Mouse (Mus musculus): Measurements from ENCODE around the gene Zbtb8b. TPM values are rescaled to one million over a fixed set of nuclear protein-coding genes. Genes with fewer than 3 reads are reported as not detected.

The Zbtb8b gene
- total and polyA plus RNA-seq, 2 experiments from 2014 or later: 9.2 to 10.5 TPM

GRCm38 (mm10) chr4:129376961-129377545, 63.6 kb downstream of the Zbtb8b start:
- peak overlapping the region; percentile 71 for H3K9ac ChIP-seq
- TF ChIP-seq CTCF (IDR thresholded peaks at IDR 0.05; ENCODE audit: low read depth): no peak
- ATAC-seq (peak; percentile 82), DNase-seq (peak; percentile 68)
- 0 out of 2 replicates have a peak, but pooled peaks cover 6% of the 10 kb centered on the region for H3K4me1 ChIP-seq (ENCODE audit: insufficient read depth)
- H3K27me3 ChIP-seq (ENCODE audit: insufficient read depth, low read length): no peaks in the 10 kb centered on the region
- peak overlapping the region; percentile 66 for H3K4me2 ChIP-seq (ENCODE audit: low read depth)
- no peaks in the 10 kb centered on the region for H3K36me3 ChIP-seq (ENCODE audit: insufficient read depth)
- peak overlapping the region; percentile 57 for H3K4me3 ChIP-seq (ENCODE audit: low read depth, low read length)
- H3K9me3 ChIP-seq (ENCODE audit: low read length): no peaks in the 10 kb centered on the region
- under 1% methylated on average over 44 of the region's 68 CpGs for WGBS
- peak overlapping the region; percentile 93 for H3K27ac ChIP-seq (ENCODE audit: low read depth, low read length)

- H3K36me3 ChIP-seq (ENCODE audit: insufficient read depth): no peaks in the 10 kb centered on the region
- H3K27ac ChIP-seq (ENCODE audit: low read depth, low read length): no peak overlapping the region
- no peak for ATAC-seq
- TF ChIP-seq CTCF (IDR thresholded peaks at IDR 0.05; ENCODE audit: low read depth): no peak
- no peak for DNase-seq
- H3K9me3 ChIP-seq (ENCODE audit: low read length): no peaks in the 10 kb centered on the region
- no peak overlapping the region for H3K9ac ChIP-seq
- no peaks in the 10 kb centered on the region for H3K27me3 ChIP-seq (ENCODE audit: insufficient read depth, low read length)
- no peak overlapping the region for H3K4me3 ChIP-seq (ENCODE audit: low read depth, low read length)
- 82% methylated on average over 5 of the region's 5 CpGs for WGBS
- H3K4me1 ChIP-seq (ENCODE audit: insufficient read depth): 0 out of 2 replicates have a peak, but pooled peaks cover 6% of the 10 kb centered on the region
- H3K4me2 ChIP-seq (ENCODE audit: low read depth): no peak overlapping the region
These were observed 64.8 kb downstream of the Zbtb8b start for GRCm38 (mm10) chr4:129375821-129376220.

Other genes with a start within 250 kb of the Zbtb8b start
- 7.8 and 10.6 TPM in 2 replicates for gene C77080, start 179.4 kb downstream of the Zbtb8b start, total RNA-seq (2014; rRNA removed)
- 2.7 and 3.5 TPM in 2 replicates for gene C77080, start 179.4 kb downstream of the Zbtb8b start, polyA plus RNA-seq (2015; fragmentation: Nextera tagmentation; extraction: Ambion mirVana)
- gene Sync, start 153.2 kb downstream of the Zbtb8b start, total RNA-seq (2014; rRNA removed): 0.52 and 0.54 TPM in 2 replicates
- gene Sync, start 153.2 kb downstream of the Zbtb8b start, polyA plus RNA-seq (2015; fragmentation: Nextera tagmentation; extraction: Ambion mirVana): 0.48 and 0.79 TPM in 2 replicates
- 103 and 111 TPM in 2 replicates for gene Rbbp4, start 105.5 kb downstream of the Zbtb8b start, total RNA-seq (2014; rRNA removed)
- 272 and 292 TPM in 2 replicates for gene Rbbp4, start 105.5 kb downstream of the Zbtb8b start, polyA plus RNA-seq (2015; fragmentation: Nextera tagmentation; extraction: Ambion mirVana)
- 5.9 and 6.0 TPM in 2 replicates for gene Zbtb8os, start 105.2 kb downstream of the Zbtb8b start, total RNA-seq (2014; rRNA removed)
- 20.7 and 30.0 TPM in 2 replicates for gene Zbtb8os, start 105.2 kb downstream of the Zbtb8b start, polyA plus RNA-seq (2015; fragmentation: Nextera tagmentation; extraction: Ambion mirVana)
- gene Zbtb8a, start 62.7 kb downstream of the Zbtb8b start, total RNA-seq (2014; rRNA removed): 22.5 and 28.0 TPM in 2 replicates
- 10.3 and 14.3 TPM in 2 replicates for gene Zbtb8a, start 62.7 kb downstream of the Zbtb8b start, polyA plus RNA-seq (2015; fragmentation: Nextera tagmentation; extraction: Ambion mirVana)
- gene Bsdc1, start 20.7 kb upstream of the Zbtb8b start, total RNA-seq (2014; rRNA removed): 57.0 and 61.6 TPM in 2 replicates
- gene Bsdc1, start 20.7 kb upstream of the Zbtb8b start, polyA plus RNA-seq (2015; fragmentation: Nextera tagmentation; extraction: Ambion mirVana): 25.6 and 28.4 TPM in 2 replicates
- 0.24 and 0.46 TPM in 2 replicates for gene Tssk3, start 50.2 kb upstream of the Zbtb8b start, total RNA-seq (2014; rRNA removed)
- gene Tssk3, start 50.2 kb upstream of the Zbtb8b start, polyA plus RNA-seq (2015; fragmentation: Nextera tagmentation; extraction: Ambion mirVana): 0.62 and 0.98 TPM in 2 replicates
- gene Fam229a, start 50.3 kb upstream of the Zbtb8b start, total RNA-seq (2014; rRNA removed): 1.8 TPM in 1 of 2 replicates, not detected in the other
- gene Fam229a, start 50.3 kb upstream of the Zbtb8b start, polyA plus RNA-seq (2015; fragmentation: Nextera tagmentation; extraction: Ambion mirVana): 1.7 and 2.6 TPM in 2 replicates
- 1,946 and 1,960 TPM in 2 replicates for gene Marcksl1, start 72.7 kb upstream of the Zbtb8b start, total RNA-seq (2014; rRNA removed)
- gene Marcksl1, start 72.7 kb upstream of the Zbtb8b start, polyA plus RNA-seq (2015; fragmentation: Nextera tagmentation; extraction: Ambion mirVana): 2,276 and 2,298 TPM in 2 replicates
- gene Hdac1, start 101.9 kb upstream of the Zbtb8b start, total RNA-seq (2014; rRNA removed): 25.6 and 30.8 TPM in 2 replicates
- gene Hdac1, start 101.9 kb upstream of the Zbtb8b start, polyA plus RNA-seq (2015; fragmentation: Nextera tagmentation; extraction: Ambion mirVana): 47.3 and 50.7 TPM in 2 replicates
- 13.9 and 15.3 TPM in 2 replicates for gene Lck, start 132.8 kb upstream of the Zbtb8b start, total RNA-seq (2014; rRNA removed)
- gene Lck, start 132.8 kb upstream of the Zbtb8b start, polyA plus RNA-seq (2015; fragmentation: Nextera tagmentation; extraction: Ambion mirVana): 14.9 and 17.0 TPM in 2 replicates
- gene Fam167b, start 137.7 kb upstream of the Zbtb8b start, total RNA-seq (2014; rRNA removed): not detected in 2 replicates
- 0.23 TPM in 1 of 2 replicates, not detected in the other for gene Fam167b, start 137.7 kb upstream of the Zbtb8b start, polyA plus RNA-seq (2015; fragmentation: Nextera tagmentation; extraction: Ambion mirVana)
- 255 and 301 TPM in 2 replicates for gene Eif3i, start 159.8 kb upstream of the Zbtb8b start, total RNA-seq (2014; rRNA removed)
- gene Eif3i, start 159.8 kb upstream of the Zbtb8b start, polyA plus RNA-seq (2015; fragmentation: Nextera tagmentation; extraction: Ambion mirVana): 226 and 261 TPM in 2 replicates
- gene Tmem234, start 159.8 kb upstream of the Zbtb8b start, total RNA-seq (2014; rRNA removed): 151 and 155 TPM in 2 replicates
- gene Tmem234, start 159.8 kb upstream of the Zbtb8b start, polyA plus RNA-seq (2015; fragmentation: Nextera tagmentation; extraction: Ambion mirVana): 215 and 218 TPM in 2 replicates
- 3.0 TPM in 1 of 2 replicates, not detected in the other for gene Dcdc2b, start 173.4 kb upstream of the Zbtb8b start, total RNA-seq (2014; rRNA removed)
- gene Dcdc2b, start 173.4 kb upstream of the Zbtb8b start, polyA plus RNA-seq (2015; fragmentation: Nextera tagmentation; extraction: Ambion mirVana): 3.6 and 4.5 TPM in 2 replicates
- 25.9 and 31.5 TPM in 2 replicates for gene Iqcc, start 178.2 kb upstream of the Zbtb8b start, total RNA-seq (2014; rRNA removed)
- 21.4 and 24.7 TPM in 2 replicates for gene Iqcc, start 178.2 kb upstream of the Zbtb8b start, polyA plus RNA-seq (2015; fragmentation: Nextera tagmentation; extraction: Ambion mirVana)
- 89.2 and 120 TPM in 2 replicates for gene Ccdc28b, start 183.1 kb upstream of the Zbtb8b start, total RNA-seq (2014; rRNA removed)
- gene Ccdc28b, start 183.1 kb upstream of the Zbtb8b start, polyA plus RNA-seq (2015; fragmentation: Nextera tagmentation; extraction: Ambion mirVana): 144 and 146 TPM in 2 replicates
- 39.1 and 45.0 TPM in 2 replicates for gene Txlna, start 200.2 kb upstream of the Zbtb8b start, total RNA-seq (2014; rRNA removed)
- gene Txlna, start 200.2 kb upstream of the Zbtb8b start, polyA plus RNA-seq (2015; fragmentation: Nextera tagmentation; extraction: Ambion mirVana): 22.4 and 28.4 TPM in 2 replicates
- 52.8 and 60.5 TPM in 2 replicates for gene Kpna6, start 231.9 kb upstream of the Zbtb8b start, total RNA-seq (2014; rRNA removed)
- 9.8 and 11.2 TPM in 2 replicates for gene Kpna6, start 231.9 kb upstream of the Zbtb8b start, polyA plus RNA-seq (2015; fragmentation: Nextera tagmentation; extraction: Ambion mirVana)